ENCODE assay signal across 11 mouse cellular contexts in the genomic region with DNA sequence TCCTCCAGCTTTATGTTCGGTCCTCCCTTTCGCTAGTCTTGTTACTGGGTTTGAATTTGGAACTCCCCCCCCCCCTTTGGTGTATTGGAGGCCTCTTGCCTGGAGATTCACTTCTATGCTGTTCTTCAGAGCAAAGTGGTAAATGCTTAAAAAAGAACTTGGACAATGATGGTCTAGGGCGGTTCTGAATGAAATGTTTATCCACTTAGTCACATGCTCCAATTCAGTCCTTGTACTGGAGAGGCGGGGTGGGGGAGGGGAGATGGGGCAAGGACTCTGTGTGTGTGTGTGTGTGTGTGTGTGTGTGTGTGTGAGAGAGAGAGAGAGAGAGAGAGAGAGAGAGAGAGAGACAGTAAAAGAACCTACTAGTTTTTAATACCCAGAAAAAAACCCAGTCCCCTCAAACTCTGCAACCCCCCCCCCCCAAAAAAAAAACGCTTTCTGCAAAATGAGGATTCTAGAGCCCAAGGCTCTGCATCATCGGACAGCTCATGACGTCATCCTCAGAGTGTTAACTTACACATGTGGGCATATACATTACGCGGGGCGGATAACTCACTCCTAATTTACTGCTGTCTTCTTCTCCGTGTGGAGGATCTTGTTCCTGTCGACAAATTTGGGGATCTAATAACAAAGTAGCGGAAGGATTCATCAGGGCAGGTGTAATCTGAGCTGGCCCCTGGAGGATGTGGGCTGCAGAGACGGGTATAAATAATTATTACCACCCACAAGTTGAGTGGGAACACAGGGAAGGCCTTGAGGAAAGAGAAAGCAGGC. TPM values are rescaled to one million over a fixed set of nuclear protein-coding genes. Genes with fewer than 3 reads are reported as not detected.
DNase-seq lines count a peak whose midpoint lies in the region; ATAC-seq and TF ChIP-seq lines count a peak whose summit lies in the region.
"Had no signal": no experiment of that assay in that cellular context is flagged by ENCODE, and none has a peak within 500 bp of the region (broad histone marks: within the 10 kb centered on the region; RNA-seq: fewer than 3 reads in every experiment).

No protein-coding gene starts in this region.

- 0 out of 2 replicates have a peak, but pooled peaks cover 5% of the 10 kb centered on the region for H3K27me3 ChIP-seq in embryonic facial prominence, embryonic 14.5 days (replicated peaks; ENCODE audit: control insufficient read depth, insufficient read depth, low read length)
- 0 out of 2 replicates have a peak, but pooled peaks cover 6% of the 10 kb centered on the region for H3K27me3 ChIP-seq in lung, postnatal 0 days (replicated peaks; ENCODE audit: insufficient read depth, low read length)

- intact Hi-C loops in gastrocnemius, adult 2 months (cut with DNase I), result loop anchor here (5.0 kb wide), 2 partner anchors 56 to 106 kb away; partner anchors contain the start of genes Hoxb2 and Hoxb5
- intact Hi-C loops in gastrocnemius, postnatal 14 days (cut with DNase I; ENCODE audit: low total_unique reads), result loop anchor here (10.0 kb wide), 1 partner anchor 104 kb away; the partner anchor contains the start of gene Hoxb5

- no peak for DNase-seq in gastrocnemius, adult 2 months
- no peak for DNase-seq in gastrocnemius, postnatal 14 days
- peak; percentile 53 for DNase-seq in 3134 (ENCODE audit: extremely low read depth, insufficient read length, low spot score)
- DNase-seq in embryonic facial prominence, embryonic 14.5 days (ENCODE audit: low spot score), result peak; percentile 67
- peak; percentile 66 for DNase-seq in lung, postnatal 0 days (ENCODE audit: low spot score)
- no peak for DNase-seq in cerebellum, adult 11-12 months
- DNase-seq in gastrocnemius, postnatal 10 days, result no peak
- DNase-seq in urinary bladder, postnatal 4 days (ENCODE audit: low spot score in 2 of 2), result no peak

- peak overlapping the region; percentile 51 for H3K4me2 ChIP-seq in embryonic facial prominence, embryonic 14.5 days (ENCODE audit: low read depth, low read length)
- peak overlapping the region; percentile 40; the same call in 1 of the 2 replicates for H3K4me2 ChIP-seq in lung, postnatal 0 days (replicated peaks; ENCODE audit: low read depth, low read length)

- H3K36me3 ChIP-seq in embryonic facial prominence, embryonic 14.5 days (ENCODE audit: control insufficient read depth, insufficient read depth, low read length), result no peaks in the 10 kb centered on the region
- no peaks in the 10 kb centered on the region for H3K36me3 ChIP-seq in lung, postnatal 0 days (ENCODE audit: insufficient read depth, low read length)
- H3K36me3 ChIP-seq: limb, embryonic 13.5 days had no signal

- H3K9ac ChIP-seq in embryonic facial prominence, embryonic 14.5 days (ENCODE audit: low read depth, low read length), result peak overlapping the region; percentile 1; the same call in 1 of the 2 replicates
- H3K9ac ChIP-seq in lung, postnatal 0 days (replicated peaks; ENCODE audit: low read depth), result no peak overlapping the region

- no peak for TF ChIP-seq CTCF in gastrocnemius, adult 2 months (IDR thresholded peaks at IDR 0.05)
- TF ChIP-seq CTCF in lung, postnatal 0 days (IDR thresholded peaks at IDR 0.05), result no peak

- no peaks in the 10 kb centered on the region for H3K9me3 ChIP-seq in embryonic facial prominence, embryonic 14.5 days (ENCODE audit: control insufficient read depth, low read length)
- H3K9me3 ChIP-seq in lung, postnatal 0 days (ENCODE audit: low read length), result no peaks in the 10 kb centered on the region

- H3K27ac ChIP-seq in gastrocnemius, adult 2 months, result peak overlapping the region; percentile 46
- H3K27ac ChIP-seq in embryonic facial prominence, embryonic 14.5 days (replicated peaks; ENCODE audit: low read depth, low read length), result no peak overlapping the region
- H3K27ac ChIP-seq in lung, postnatal 0 days (ENCODE audit: low read length), result peak overlapping the region; percentile 22; the same call in 1 of the 2 replicates
- H3K27ac ChIP-seq: limb, embryonic 13.5 days had no signal

- TF ChIP-seq EP300 in lung, postnatal 0 days (IDR thresholded peaks at IDR 0.05), result no peak

- 29% methylated on average over 14 of the region's 14 CpGs for WGBS in embryonic facial prominence, embryonic 14.5 days
- 40% methylated on average over 14 of the region's 14 CpGs for WGBS in lung, postnatal 0 days

- 0 out of 2 replicates have a peak, but pooled peaks have one; percentile 16 for ATAC-seq in embryonic facial prominence, embryonic 14.5 days (ENCODE audit: low read depth)
- peak; percentile 69 for ATAC-seq in lung, postnatal 0 days

- peak overlapping the region; percentile 52; the same call in 1 of the 2 replicates for H3K4me3 ChIP-seq in gastrocnemius, adult 2 months
- H3K4me3 ChIP-seq in embryonic facial prominence, embryonic 14.5 days (ENCODE audit: low read depth, low read length), result no peak overlapping the region
- H3K4me3 ChIP-seq in lung, postnatal 0 days (ENCODE audit: low read depth, low read length), result no peak overlapping the region

- peaks cover 23% of the 10 kb centered on the region for H3K4me1 ChIP-seq in embryonic facial prominence, embryonic 14.5 days (ENCODE audit: control insufficient read depth, insufficient read depth, low read length)
- H3K4me1 ChIP-seq in lung, postnatal 0 days (ENCODE audit: insufficient read depth, low read depth, low read length), result peaks cover 7% of the 10 kb centered on the region; the same call in 1 of the 2 replicates

RNA-seq across cellular contexts. Expression of gene Hoxb1, which starts 42.9 kb away (rescaled TPM):
- not detected for total RNA-seq in gastrocnemius, adult 2 months (2021)
- total RNA-seq in gastrocnemius, postnatal 14 days (2021), result not detected
- polyA plus RNA-seq in embryonic facial prominence, embryonic 14.5 days (2014; fragmentation: Nextera tagmentation; extraction: Ambion mirVana), result 0.13 TPM in 1 of 2 replicates, not detected in the other
- not detected in 2 replicates for polyA plus RNA-seq in lung, postnatal 0 days (2015; fragmentation: Nextera tagmentation; extraction: Ambion mirVana)
- total RNA-seq in gastrocnemius, postnatal 10 days (2021), result not detected
- total RNA-seq: CH12.LX had no signal
- polyA plus RNA-seq: kidney, adult 2 months had no signal

RNA-seq across cellular contexts. Expression of gene Skap1, which starts 56.0 kb away (rescaled TPM):
- total RNA-seq in gastrocnemius, adult 2 months (2021), result not detected
- under 1 TPM in 1 of 2 experiments, not detected in 1; 0.20 TPM for total RNA-seq in gastrocnemius, postnatal 14 days (2021)
- 1.5 and 2.3 TPM in 2 replicates for polyA plus RNA-seq in embryonic facial prominence, embryonic 14.5 days (2014; fragmentation: Nextera tagmentation; extraction: Ambion mirVana)
- 0.73 and 1.0 TPM in 2 replicates for polyA plus RNA-seq in lung, postnatal 0 days (2015; fragmentation: Nextera tagmentation; extraction: Ambion mirVana)
- under 1 TPM; 0.16 to 0.19 TPM for total RNA-seq in gastrocnemius, postnatal 10 days (2021)
- total RNA-seq: CH12.LX had no signal

RNA-seq across cellular contexts. Expression of gene Hoxb2, which starts 58.1 kb away (rescaled TPM):
- under 1 TPM; 0.15 to 0.20 TPM for total RNA-seq in gastrocnemius, adult 2 months (2021)
- 1 to 10 TPM in 1 of 2 experiments, under 1 TPM in 1; 0.51 to 1.1 TPM for total RNA-seq in gastrocnemius, postnatal 14 days (2021)
- 7.5 and 8.9 TPM in 2 replicates for polyA plus RNA-seq in embryonic facial prominence, embryonic 14.5 days (2014; fragmentation: Nextera tagmentation; extraction: Ambion mirVana)
- polyA plus RNA-seq in lung, postnatal 0 days (2015; fragmentation: Nextera tagmentation; extraction: Ambion mirVana), result 16.5 and 16.9 TPM in 2 replicates
- 1 to 10 TPM in 1 of 2 experiments, under 1 TPM in 1; 0.66 to 1.3 TPM for total RNA-seq in gastrocnemius, postnatal 10 days (2021)
- total RNA-seq: CH12.LX had no signal

Comparison
In these comparisons a context has a peak if more than half of its experiments do, and no peak if none do; other contexts are left out.
1. DNase-seq: peak in 3134 (single experiment), embryonic facial prominence, embryonic 14.5 days (single experiment) and lung, postnatal 0 days (single experiment); none in gastrocnemius, adult 2 months (single experiment), gastrocnemius, postnatal 14 days (single experiment), cerebellum, adult 11-12 months (single experiment), gastrocnemius, postnatal 10 days (single experiment) and urinary bladder, postnatal 4 days (0 of 2).